Mouse (Mus musculus) MEL (cell line): ENCODE data around the gene Rasgef1b. TPM values are rescaled to one million over a fixed set of nuclear protein-coding genes. Genes with fewer than 3 reads are reported as not detected.

Source experiments
- DNase-seq: peaks from one replicate; pipeline ENCODE4 v3.0.0; 2011; ENCODE audit warnings: low read depth, low spot score
- H3K27ac ChIP-seq: 2 replicates; pipeline ENCODE4 v1.5.1; 2012; ENCODE audit warnings: low read depth, mild to moderate bottlenecking, control low read depth, low read length, moderate library complexity; ENCODE audit not compliant: control insufficient read depth
- H3K27me3 ChIP-seq, 2 experiments: fragments of 150-350 bp in 1 of 2; sonication (generic) in 1 of 2; 2 replicates each; pipeline ENCODE4 v1.6.1; 2012; ENCODE audit warnings: low read length in 2 of 2, mild to moderate bottlenecking in 2 of 2, improper control_type of control experiment in 1 of 2, moderate library complexity in 1 of 2; ENCODE audit not compliant: insufficient read depth in 2 of 2, control insufficient read depth in 1 of 2
- H3K36me3 ChIP-seq, 2 experiments: 2 replicates each; pipeline ENCODE4 v1.6.1; 2012 to 2014; ENCODE audit warnings: low read length in 2 of 2, improper control_type of control experiment in 1 of 2, inconsistent platforms in 1 of 2, mild to moderate bottlenecking in 1 of 2; ENCODE audit not compliant: insufficient read depth in 2 of 2, control insufficient read depth in 1 of 2
- H3K4me1 ChIP-seq, 2 experiments: fragments of 150-350 bp in 1 of 2; sonication (generic) in 1 of 2; 2 replicates each; pipeline ENCODE4 v1.6.1; 2012; ENCODE audit warnings: low read length in 2 of 2, improper control_type of control experiment in 1 of 2, mild to moderate bottlenecking in 1 of 2; ENCODE audit not compliant: insufficient read depth in 2 of 2, control insufficient read depth in 1 of 2
- H3K4me3 ChIP-seq, 2 experiments: fragments of 150-350 bp in 1 of 2; sonication (generic) in 1 of 2; 2 replicates each; pipeline ENCODE4 v1.5.1; 2012; ENCODE audit warnings: low read depth in 2 of 2, low read length in 2 of 2, mild to moderate bottlenecking in 2 of 2, moderate library complexity in 2 of 2, control low read depth in 1 of 2, improper control_type of control experiment in 1 of 2; ENCODE audit not compliant: control insufficient read depth in 1 of 2, insufficient read depth in 1 of 2
- H3K79me2 ChIP-seq: 2 replicates; pipeline ENCODE4 v1.6.1; 2012; ENCODE audit warnings: mild to moderate bottlenecking, low read length, moderate library complexity; ENCODE audit not compliant: control insufficient read depth, poor library complexity, insufficient read depth
- H3K9ac ChIP-seq: 2 replicates; pipeline ENCODE4 v1.6.1; 2012; ENCODE audit warnings: low read depth, mild to moderate bottlenecking, control low read depth, low read length, moderate library complexity; ENCODE audit not compliant: control insufficient read depth, poor library complexity, severe bottlenecking
- H3K9me3 ChIP-seq: fragments of 150-350 bp; sonication (generic); replicated peaks from 2 replicates; pipeline ENCODE4 v1.6.1; 2012; ENCODE audit warnings: mild to moderate bottlenecking, low read length, improper control_type of control experiment, moderate library complexity; ENCODE audit not compliant: insufficient read depth
- BHLHE40 ChIP-seq: IDR thresholded peaks from 2 replicates; pipeline ENCODE4 v1.6.1; 2012; ENCODE audit warnings: low read depth, mild to moderate bottlenecking, inconsistent platforms, low read length, improper control_type of control experiment, borderline replicate concordance
- CHD2 ChIP-seq: IDR thresholded peaks from 2 replicates; pipeline ENCODE4 v1.6.1; 2011; ENCODE audit warnings: low read length, improper control_type of control experiment
- ELF1 ChIP-seq: IDR thresholded peaks from 2 replicates; pipeline ENCODE4 v1.6.1; 2014; ENCODE audit warnings: low read depth, mild to moderate bottlenecking, inconsistent platforms, low read length, improper control_type of control experiment, moderate library complexity
- EP300 ChIP-seq, 2 experiments: IDR thresholded peaks; 2 replicates each; pipeline ENCODE4 v1.6.1; 2011; ENCODE audit warnings: improper control_type of control experiment in 2 of 2, low read length in 2 of 2, low read depth in 1 of 2, mild to moderate bottlenecking in 1 of 2
- ETS1 ChIP-seq: IDR thresholded peaks from 2 replicates; pipeline ENCODE4 v1.6.1; 2012; ENCODE audit warnings: low read depth, mild to moderate bottlenecking, inconsistent platforms, low read length, improper control_type of control experiment, moderate library complexity
- GABPA ChIP-seq: IDR thresholded peaks from 2 replicates; pipeline ENCODE4 v1.6.1; 2012; ENCODE audit warnings: low read depth, mild to moderate bottlenecking, inconsistent platforms, low read length, improper control_type of control experiment, moderate library complexity
- GATA1 ChIP-seq: IDR thresholded peaks from 2 replicates; pipeline ENCODE4 v1.6.1; 2011; ENCODE audit warnings: low read depth, low read length, improper control_type of control experiment
- JUND ChIP-seq: IDR thresholded peaks from 2 replicates; pipeline ENCODE4 v1.6.1; 2011; ENCODE audit warnings: low read depth, mild to moderate bottlenecking, improper control_type of control experiment, low read length
- KAT2A ChIP-seq: conservative IDR thresholded peaks from 2 replicates; pipeline ENCODE4 v1.6.1; 2012; ENCODE audit warnings: low read depth, low read length, improper control_type of control experiment, inconsistent platforms
- MAFK ChIP-seq: IDR thresholded peaks from 2 replicates; pipeline ENCODE4 v1.6.1; 2011; ENCODE audit warnings: low read depth, mild to moderate bottlenecking, low read length, improper control_type of control experiment, borderline replicate concordance
- MAZ ChIP-seq: IDR thresholded peaks from 2 replicates; pipeline ENCODE4 v1.6.1; 2012; ENCODE audit warnings: low read depth, mild to moderate bottlenecking, inconsistent platforms, low read length, improper control_type of control experiment
- MXI1 ChIP-seq: IDR thresholded peaks from 2 replicates; pipeline ENCODE4 v1.6.1; 2011; ENCODE audit warnings: mild to moderate bottlenecking, low read depth, low read length, improper control_type of control experiment
- MYB ChIP-seq: IDR thresholded peaks from 2 replicates; pipeline ENCODE4 v1.6.1; 2011; ENCODE audit warnings: mild to moderate bottlenecking, low read depth, low read length, improper control_type of control experiment
- NELFE ChIP-seq: IDR thresholded peaks from 2 replicates; pipeline ENCODE4 v1.6.1; 2011; ENCODE audit warnings: low read depth, low read length, improper control_type of control experiment
- NRF1 ChIP-seq: IDR thresholded peaks from 2 replicates; pipeline ENCODE4 v1.6.1; 2014; ENCODE audit warnings: low read depth, mild to moderate bottlenecking, inconsistent platforms, low read length, improper control_type of control experiment, moderate library complexity; ENCODE audit not compliant: poor library complexity, insufficient read depth, severe bottlenecking
- POLR2A ChIP-seq, 2 experiments: IDR thresholded peaks; 2 replicates each; pipeline ENCODE4 v1.6.1; 2011 to 2012; ENCODE audit warnings: low read length in 2 of 2, mild to moderate bottlenecking in 2 of 2, control low read depth in 1 of 2, improper control_type of control experiment in 1 of 2, low read depth in 1 of 2, moderate library complexity in 1 of 2; ENCODE audit not compliant: control insufficient read depth in 1 of 2, insufficient read depth in 1 of 2, poor library complexity in 1 of 2
- POLR2AphosphoS5 ChIP-seq: IDR thresholded peaks from 2 replicates; pipeline ENCODE4 v1.6.1; 2012; ENCODE audit warnings: low read depth, borderline replicate concordance, mild to moderate bottlenecking, inconsistent platforms, low read length, moderate library complexity, mixed read lengths
- RAD21 ChIP-seq: IDR thresholded peaks from 2 replicates; pipeline ENCODE4 v1.6.1; 2011; ENCODE audit warnings: mild to moderate bottlenecking, low read depth, low read length, improper control_type of control experiment
- RCOR1 ChIP-seq: IDR thresholded peaks from 2 replicates; pipeline ENCODE4 v1.6.1; 2012; ENCODE audit warnings: low read depth, mild to moderate bottlenecking, inconsistent platforms, low read length, improper control_type of control experiment
- SIN3A ChIP-seq: IDR thresholded peaks from 2 replicates; pipeline ENCODE4 v1.6.1; 2012; ENCODE audit warnings: low read length, improper control_type of control experiment, inconsistent platforms
- SMC3 ChIP-seq: IDR thresholded peaks from 2 replicates; pipeline ENCODE4 v1.6.1; 2011; ENCODE audit warnings: low read depth, low read length, improper control_type of control experiment
- TBP ChIP-seq: IDR thresholded peaks from 2 replicates; pipeline ENCODE4 v1.8.0; 2011; ENCODE audit warnings: low read depth, low read length, improper control_type of control experiment
- USF1 ChIP-seq: IDR thresholded peaks from 2 replicates; pipeline ENCODE4 v1.6.1; 2014; ENCODE audit warnings: low read depth, mild to moderate bottlenecking, inconsistent platforms, low read length, improper control_type of control experiment, moderate library complexity
- ZC3H11A ChIP-seq: IDR thresholded peaks from 2 replicates; pipeline ENCODE4 v1.6.1; 2012; ENCODE audit warnings: low read depth, mild to moderate bottlenecking, inconsistent platforms, low read length, improper control_type of control experiment
- ZKSCAN1 ChIP-seq: IDR thresholded peaks from 2 replicates; pipeline ENCODE4 v1.6.1; 2012; ENCODE audit warnings: low read depth, mild to moderate bottlenecking, inconsistent platforms, low read length, improper control_type of control experiment, moderate library complexity
- ZMIZ1 ChIP-seq: IDR thresholded peaks from 2 replicates; pipeline ENCODE4 v1.6.1; 2012; ENCODE audit warnings: low read depth, mild to moderate bottlenecking, inconsistent platforms, low read length, improper control_type of control experiment, moderate library complexity
- polyA plus RNA-seq, 2 experiments: library from polyadenylated mRNA; stranded (reverse) in 1 of 2; unstranded in 1 of 2; fragments of >175 nt in 1 of 2; fragments of >200 nt in 1 of 2; gene quantifications; 2 replicates each; pipeline versions ENCODE4 v1.2.1 to v1.2.4; 2012; ENCODE audit warnings: low replicate concordance in 2 of 2, low read depth in 1 of 2; ENCODE audit not compliant: insufficient read length in 2 of 2, insufficient read depth in 1 of 2, missing spikeins in 1 of 2
- total RNA-seq: library from RNA; depleted of rRNA; stranded (reverse); fragments of 300-350 nt; gene quantifications from 2 replicates; pipeline ENCODE4 v1.2.3, GENCODE M21; 2012

Rasgef1b gene
- total and polyA plus RNA-seq, 3 experiments: not detected

GRCm38 (mm10) chr5:99587994-99588393 lies 140.9 kb downstream of the Rasgef1b start:
- TF ChIP-seq ZMIZ1 (no peak), ETS1 (no peak), MXI1 (no peak), BHLHE40 (no peak), MYB (no peak), KAT2A (no peak), MAFK (no peak), TBP (no peak), MAZ (no peak), NRF1 (no peak), ZKSCAN1 (no peak), GATA1 (no peak), POLR2AphosphoS5 (no peak), GABPA (no peak), RCOR1 (no peak), JUND (no peak), NELFE (no peak)
- TF ChIP-seq, all 39 proteins: peak for 0
- Histone ChIP-seq H3K9ac (no peak overlapping the region), H3K79me2 (no peaks in the 10 kb centered on the region), H3K27me3 (no peaks in the 10 kb centered on the region), H3K27ac (no peak overlapping the region), H3K9me3 (no peaks in the 10 kb centered on the region), H3K4me3 (no peak overlapping the region), H3K4me1 (no peaks in the 10 kb centered on the region), H3K36me3 (no peaks in the 10 kb centered on the region)
- no peak for DNase-seq

- Histone ChIP-seq H3K9ac (no peak overlapping the region), H3K9me3 (no peaks in the 10 kb centered on the region), H3K36me3 (no peaks in the 10 kb centered on the region), H3K27ac (no peak overlapping the region), H3K4me3 (no peak overlapping the region), H3K4me1 (no peaks in the 10 kb centered on the region), H3K27me3 (no peaks in the 10 kb centered on the region), H3K79me2 (no peaks in the 10 kb centered on the region)
- TF ChIP-seq POLR2A (IDR thresholded peaks at IDR 0.05; ENCODE audit: control insufficient read depth in 1 of 2, insufficient read depth in 1 of 2, low read depth in 1 of 2, low read length in 2 of 2, poor library complexity in 1 of 2) (no peak), SMC3 (no peak), ELF1 (no peak), RAD21 (no peak), ZC3H11A (no peak), EP300 (IDR thresholded peaks at IDR 0.05; ENCODE audit: low read depth in 1 of 2, low read length in 2 of 2) (no peak), MAFK (no peak), CHD2 (no peak), USF1 (no peak), SIN3A (no peak), KAT2A (no peak), MYB (no peak), MXI1 (no peak)
- no peak for DNase-seq
These were observed 141.3 kb downstream of the Rasgef1b start for GRCm38 (mm10) chr5:99587589-99587988.
